Mouse (Mus musculus) hindbrain, embryonic 10.5 days (tissue): ENCODE data around the gene Glra3. TPM values are rescaled to one million over a fixed set of nuclear protein-coding genes. Genes with fewer than 3 reads are reported as not detected.

Source experiments
- DNase-seq: peaks from one replicate; pipeline ENCODE4 v3.0.0-alpha.2; 2017; ENCODE audit warnings: low spot score
- H3K27ac ChIP-seq: fragments of 300-500 bp; sonication (generic); 2 replicates; pipeline ENCODE4 v1.5.1; 2016; ENCODE audit warnings: mild to moderate bottlenecking, moderate library complexity
- H3K27me3 ChIP-seq: fragments of 300-500 bp; sonication (generic); 2 replicates; pipeline ENCODE4 v1.6.1; 2016; ENCODE audit warnings: mild to moderate bottlenecking; ENCODE audit not compliant: poor library complexity, insufficient read depth, severe bottlenecking
- H3K36me3 ChIP-seq: fragments of 300-500 bp; sonication (generic); 2 replicates; pipeline ENCODE4 v1.6.1; 2016; ENCODE audit warnings: mild to moderate bottlenecking, moderate library complexity
- H3K4me1 ChIP-seq: fragments of 300-500 bp; sonication (generic); replicated peaks from 2 replicates; pipeline ENCODE4 v1.6.1; 2016; ENCODE audit warnings: mild to moderate bottlenecking
- H3K4me3 ChIP-seq: fragments of 300-500 bp; sonication (generic); 2 replicates; pipeline ENCODE4 v1.5.1; 2016; ENCODE audit warnings: mild to moderate bottlenecking, moderate library complexity
- H3K9me3 ChIP-seq: fragments of 300-500 bp; sonication (generic); 2 replicates; pipeline ENCODE4 v1.6.1; 2016; ENCODE audit warnings: mild to moderate bottlenecking, moderate library complexity
- WGBS: fragments of 180-500 bp; shearing (Covaris S2); methylation state at CpG from one replicate; pipeline ENCODE4 v1.1.7; 2016; 5-methylcytosine and 5-hydroxymethylcytosine counted together
- polyA plus RNA-seq: library from polyadenylated mRNA; unstranded; fragments of >200 nt; fragmentation: Nextera tagmentation; extraction: Ambion mirVana; gene quantifications from 2 replicates; pipeline ENCODE4 v1.2.1, GENCODE M21; 2016

The Glra3 gene
- polyA plus RNA-seq, 1 experiment from 2014 or later, result not detected

DNA sequence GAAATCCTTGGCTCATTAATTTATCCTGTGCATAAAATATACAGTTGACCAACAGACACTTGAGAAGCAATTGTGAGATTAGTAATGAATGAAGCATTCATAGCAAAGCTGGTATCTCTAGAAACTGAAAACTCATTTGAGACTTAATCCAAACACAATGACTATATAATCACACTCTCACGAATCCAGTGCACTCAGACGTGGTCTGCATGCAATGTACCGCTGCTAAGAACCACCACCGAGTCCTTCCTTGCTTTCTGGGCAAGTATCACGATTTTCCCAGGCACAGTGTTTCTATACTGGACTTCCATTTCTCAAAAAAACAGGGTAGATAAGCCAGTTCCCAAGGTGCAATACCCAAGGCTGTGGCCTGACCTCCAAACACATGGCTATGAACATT lies 211.3 kb downstream of the Glra3 start:
- no peak overlapping the region for H3K27ac ChIP-seq

DNA sequence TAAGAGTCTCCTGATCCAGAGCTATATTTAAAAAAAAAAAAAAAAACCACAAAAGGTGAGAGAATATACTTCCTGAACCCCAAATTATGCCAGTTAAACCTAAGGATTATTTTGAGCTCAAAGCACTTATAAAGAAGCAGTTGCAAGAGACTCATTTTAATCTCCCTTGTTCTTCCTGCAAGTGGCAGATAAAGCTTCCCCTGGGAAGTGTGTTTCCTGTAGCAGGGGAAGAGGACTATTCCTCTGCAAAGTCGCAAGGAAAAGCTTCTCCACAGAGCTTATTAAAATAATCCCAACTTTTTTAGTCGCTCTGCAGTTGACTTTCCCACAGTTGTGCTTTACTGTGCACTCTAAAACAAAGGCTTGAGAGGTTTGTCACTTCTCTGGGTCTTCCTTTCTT lies 218.7 kb downstream of the Glra3 start:
- Histone ChIP-seq H3K4me1 (no peaks in the 10 kb centered on the region), H3K4me3 (no peak overlapping the region), H3K36me3 (no peaks in the 10 kb centered on the region), H3K27me3 (no peaks in the 10 kb centered on the region), H3K27ac (no peak overlapping the region), H3K9me3 (0 out of 2 replicates have a peak, but pooled peaks cover 3% of the 10 kb centered on the region)
- DNase-seq, result no peak
- WGBS, result 49% methylated on average over 2 of the region's 2 CpGs

More for the DNA sequence above, 211.3 kb downstream of the Glra3 start:
- no peaks in the 10 kb centered on the region for H3K27me3 ChIP-seq
- no peak for DNase-seq
- no peaks in the 10 kb centered on the region for H3K9me3 ChIP-seq
- WGBS, result 85% methylated on average over 5 of the region's 5 CpGs
- no peaks in the 10 kb centered on the region for H3K36me3 ChIP-seq
- H3K4me3 ChIP-seq, result no peak overlapping the region
- H3K4me1 ChIP-seq, result no peaks in the 10 kb centered on the region

Other genes starting within 250 kb of the Glra3 start
- not detected in 2 replicates for gene Adam29, start 33.5 kb upstream of the Glra3 start, polyA plus RNA-seq